Mouse (Mus musculus) MN1 (cell line): ENCODE data around the gene Mrpl14.

ENCODE experiments used
- DNase-seq: peaks from one replicate; pipeline ENCODE4 v3.0.0-alpha.2; 2016; ENCODE audit warnings: low spot score

The Mrpl14 gene

DNA sequence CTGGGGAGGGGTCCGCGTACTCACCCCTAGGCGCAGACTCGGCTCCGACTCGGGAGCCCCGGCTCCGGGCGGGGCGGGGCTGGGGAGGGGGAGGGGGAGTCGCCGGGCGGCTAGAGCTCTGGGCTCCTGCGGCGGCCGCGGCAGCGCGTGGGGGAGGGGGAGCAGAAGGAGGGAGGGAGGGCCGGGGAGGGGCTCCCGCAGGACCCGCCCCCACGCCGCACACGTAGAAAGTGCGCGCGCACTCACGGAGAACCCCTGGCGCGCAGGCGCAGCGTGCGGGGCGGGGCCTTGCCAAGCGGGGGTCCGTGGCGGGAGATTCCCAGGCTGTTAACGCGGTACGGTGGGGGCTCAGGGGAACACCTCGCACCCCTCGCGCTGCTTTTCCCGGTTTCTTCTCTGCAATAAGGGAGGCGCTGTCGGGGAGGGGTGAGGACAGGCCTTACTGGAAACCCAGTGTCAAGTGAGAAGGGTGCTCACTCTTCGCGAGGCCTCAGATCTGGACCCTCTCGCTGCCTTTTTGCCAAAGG, at the start of gene Mrpl14:
Gene Mrpl14, plus strand, starts transcription at position 230 of the 527 bp plus-strand sequence.
- peak; percentile 98 for DNase-seq

- no peak for DNase-seq
Measured at GRCm38 (mm10) chr17:45638596-45639295, 47.4 kb upstream of the Mrpl14 start.

DNA sequence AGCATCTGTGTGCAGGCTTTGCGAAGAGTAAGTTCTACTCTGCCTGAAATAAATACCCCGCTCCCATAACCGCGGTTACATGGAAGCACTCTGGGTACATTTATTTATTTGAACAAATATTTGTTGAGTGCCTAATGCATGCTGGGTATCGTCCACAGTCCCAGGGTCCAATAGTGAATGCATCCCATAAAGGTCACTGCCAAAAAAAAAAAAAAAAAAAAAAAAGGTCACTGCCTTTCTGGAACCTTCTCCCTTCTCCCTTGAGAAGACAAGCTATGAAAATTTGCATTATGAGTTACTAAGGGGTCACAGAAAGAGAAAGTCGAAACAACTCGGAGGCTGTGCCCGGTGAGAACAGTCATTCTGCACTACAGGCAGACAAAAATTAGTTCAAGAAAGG, 44.1 kb upstream of the Mrpl14 start:
- DNase-seq, result no peak

- DNase-seq, result peak; percentile 81
Measured at GRCm38 (mm10) chr17:45642701-45643100, 43.4 kb upstream of the Mrpl14 start.

DNA sequence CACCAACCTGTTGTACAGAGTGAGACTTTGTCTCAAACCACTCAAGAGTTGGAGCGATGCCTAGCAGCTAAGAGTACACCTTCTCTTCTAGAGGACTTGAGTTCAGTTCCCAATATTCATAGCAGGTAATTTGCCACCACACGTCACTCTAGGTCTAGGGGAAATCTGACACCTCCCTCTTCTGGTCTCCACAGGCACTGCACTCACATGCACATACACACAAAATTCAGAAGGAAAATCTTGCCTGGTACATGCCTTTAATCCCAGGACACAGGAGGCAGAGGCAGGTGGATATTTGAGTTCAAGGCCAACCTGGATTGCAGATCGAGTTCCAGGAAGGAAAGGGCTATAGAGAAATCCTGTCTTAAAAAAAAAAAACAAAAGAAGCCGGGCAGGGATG, 41.9 kb upstream of the Mrpl14 start:
- no peak for DNase-seq

DNA sequence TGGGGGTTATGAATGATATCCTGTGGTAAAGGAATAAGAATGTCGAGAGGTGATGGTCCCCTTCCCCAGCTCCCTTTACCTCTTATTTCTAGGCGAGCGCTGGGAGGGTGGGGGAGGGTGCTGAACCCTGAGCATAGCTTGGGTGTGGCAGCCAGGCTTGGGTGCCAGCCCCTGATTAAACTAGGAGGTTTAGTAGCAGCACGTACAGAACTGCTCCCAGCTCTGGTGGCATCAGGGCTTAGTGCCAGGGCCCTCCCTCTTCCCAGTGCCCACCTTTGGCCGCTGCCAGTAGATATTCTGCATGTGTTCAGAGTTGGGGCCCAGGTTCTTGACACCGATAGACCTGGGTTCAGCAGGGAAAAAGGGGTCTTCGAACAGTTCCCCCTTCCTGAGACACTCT, 32.9 kb upstream of the Mrpl14 start:
- no peak for DNase-seq

DNA sequence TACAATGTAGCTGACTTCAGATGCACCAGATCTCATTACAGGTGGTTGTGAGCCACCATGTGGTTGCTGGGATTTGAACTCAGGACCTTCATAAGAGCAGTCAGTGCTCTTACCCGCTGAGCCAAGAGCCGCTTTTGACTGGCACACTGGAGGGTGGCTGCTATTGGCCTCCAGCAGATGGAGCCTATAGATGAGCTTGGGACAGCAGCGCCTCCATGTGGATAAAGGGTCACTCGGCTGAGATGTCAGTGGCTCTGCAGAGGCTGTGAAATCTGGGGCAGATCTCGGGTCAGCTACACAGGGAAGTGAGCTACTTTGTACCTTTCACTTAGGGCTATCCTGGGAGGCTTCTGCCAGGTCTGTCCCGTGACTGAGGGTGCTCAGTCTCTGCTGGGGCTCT, 30.3 kb upstream of the Mrpl14 start:
- peak; percentile 59 for DNase-seq

GRCm38 (mm10) chr17:45659225-45659624, 26.9 kb upstream of the Mrpl14 start, which contains the start of gene Capn11:
Gene Capn11 (minus strand): TSS chr17:45659325.
- DNase-seq, result no peak

GRCm38 (mm10) chr17:45663106-45663919, 22.8 kb upstream of the Mrpl14 start:
- DNase-seq, result peak; percentile 42

GRCm38 (mm10) chr17:45664608-45665007, 21.5 kb upstream of the Mrpl14 start:
- no peak for DNase-seq

DNA sequence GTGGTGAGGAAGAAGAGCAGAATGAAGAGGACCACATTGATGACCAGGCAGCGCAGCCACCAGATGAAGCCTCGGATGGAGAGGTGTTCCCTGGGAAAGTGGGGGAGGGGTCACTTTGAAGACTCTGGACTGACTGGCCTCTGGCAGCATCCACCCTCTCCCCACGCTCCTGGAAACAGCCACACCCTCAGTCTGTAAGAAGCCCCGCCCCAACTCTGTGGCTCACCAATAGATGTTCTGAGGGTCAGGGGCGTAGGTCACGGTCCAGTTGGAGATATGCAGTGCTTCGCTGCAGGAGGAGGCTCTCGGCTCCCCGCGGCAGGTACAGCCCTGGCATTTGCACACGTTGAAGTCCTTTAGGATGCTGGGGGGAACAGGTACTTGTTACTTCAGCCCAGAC, 20.0 kb upstream of the Mrpl14 start:
- no peak for DNase-seq

- no peak for DNase-seq
Measured at GRCm38 (mm10) chr17:45667481-45667880, 18.6 kb upstream of the Mrpl14 start.

GRCm38 (mm10) chr17:45667986-45668385, 18.1 kb upstream of the Mrpl14 start:
- DNase-seq, result no peak

DNA sequence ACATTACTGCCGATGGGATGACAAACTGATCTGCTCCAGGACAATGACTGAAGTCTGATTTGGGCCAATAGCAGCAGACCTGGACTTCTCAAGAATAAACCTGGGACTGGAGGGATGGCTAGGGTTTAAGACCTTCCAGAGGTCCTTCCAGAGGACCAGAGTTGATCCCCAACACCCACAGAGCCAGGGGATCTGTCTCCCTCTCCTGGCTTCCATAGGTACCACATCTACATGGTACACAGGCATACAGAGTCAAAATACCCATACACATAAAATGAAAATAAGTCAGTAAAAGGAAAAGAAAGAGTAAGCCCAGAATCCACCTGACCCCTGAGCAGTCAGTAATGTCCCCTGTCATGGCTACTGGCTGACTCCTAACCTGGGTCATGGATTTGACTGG, 14.3 kb upstream of the Mrpl14 start:
- peak; percentile 52 for DNase-seq

DNA sequence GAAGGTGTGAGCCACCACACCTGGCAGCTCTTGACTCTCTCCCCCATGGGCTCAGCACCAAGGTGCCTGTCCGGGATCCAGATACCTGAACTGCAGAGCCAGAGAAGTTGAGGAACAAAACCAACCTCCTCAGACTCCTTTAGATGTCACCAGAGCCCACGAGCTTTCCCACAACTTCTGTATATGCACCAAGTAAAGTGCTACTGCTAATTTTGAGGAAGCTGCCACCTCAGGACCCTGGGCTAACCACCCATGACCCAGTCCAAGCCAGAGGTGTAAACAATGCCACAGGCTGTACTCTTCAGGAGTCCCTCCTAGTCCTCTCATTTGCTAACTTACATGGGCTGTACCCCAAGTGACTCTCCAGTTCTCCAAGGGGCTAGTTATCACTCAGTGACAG, 13.5 kb upstream of the Mrpl14 start:
- DNase-seq, result no peak

DNA sequence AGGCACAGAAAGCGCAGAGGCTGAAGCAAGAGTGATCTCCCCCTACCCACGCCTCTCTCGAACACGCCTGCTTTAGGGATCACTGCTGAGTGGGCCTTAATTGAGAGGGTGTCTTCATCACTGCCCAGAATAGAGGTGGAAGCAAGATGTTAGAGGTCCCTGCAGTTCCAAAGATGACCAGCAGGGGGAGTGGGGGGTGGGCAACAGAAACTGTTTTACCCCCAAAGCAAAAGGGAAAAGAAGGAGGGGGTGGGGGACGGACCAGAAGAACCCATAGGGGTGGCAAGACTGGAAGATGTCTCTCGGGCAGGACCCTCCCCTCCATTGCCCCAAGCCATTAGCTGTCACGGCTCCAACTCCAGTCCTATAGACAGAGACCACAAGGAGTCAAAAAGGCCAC, 8.0 kb upstream of the Mrpl14 start:
- DNase-seq, result peak; percentile 51

GRCm38 (mm10) chr17:45680391-45680980, 5.6 kb upstream of the Mrpl14 start:
- peak; percentile 71 for DNase-seq

- DNase-seq, result peak; percentile 39
Measured at GRCm38 (mm10) chr17:45681588-45681987, 4.5 kb upstream of the Mrpl14 start.

DNA sequence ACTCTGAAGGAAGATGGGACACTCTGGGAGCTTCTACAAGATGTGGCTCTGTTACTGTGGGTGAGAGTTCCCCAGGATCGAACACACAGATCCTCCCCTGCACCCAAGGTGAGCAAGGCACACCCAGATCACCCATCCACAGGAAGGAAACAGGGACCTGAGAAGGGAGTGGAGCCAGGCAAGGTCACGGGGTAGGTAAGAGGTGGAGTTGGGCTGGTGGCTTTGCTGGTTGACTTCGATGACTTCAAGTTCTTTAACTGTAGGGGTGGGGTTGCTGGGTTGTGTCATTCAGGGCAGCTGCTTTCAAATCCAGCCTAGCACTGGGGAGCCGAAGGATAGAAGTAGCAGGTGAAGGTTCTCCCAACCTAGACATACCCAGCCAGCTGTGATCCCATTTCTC, 3.3 kb upstream of the Mrpl14 start:
- DNase-seq, result no peak

- DNase-seq, result no peak
Measured at GRCm38 (mm10) chr17:45684667-45685131, 1.4 kb upstream of the Mrpl14 start.

DNA sequence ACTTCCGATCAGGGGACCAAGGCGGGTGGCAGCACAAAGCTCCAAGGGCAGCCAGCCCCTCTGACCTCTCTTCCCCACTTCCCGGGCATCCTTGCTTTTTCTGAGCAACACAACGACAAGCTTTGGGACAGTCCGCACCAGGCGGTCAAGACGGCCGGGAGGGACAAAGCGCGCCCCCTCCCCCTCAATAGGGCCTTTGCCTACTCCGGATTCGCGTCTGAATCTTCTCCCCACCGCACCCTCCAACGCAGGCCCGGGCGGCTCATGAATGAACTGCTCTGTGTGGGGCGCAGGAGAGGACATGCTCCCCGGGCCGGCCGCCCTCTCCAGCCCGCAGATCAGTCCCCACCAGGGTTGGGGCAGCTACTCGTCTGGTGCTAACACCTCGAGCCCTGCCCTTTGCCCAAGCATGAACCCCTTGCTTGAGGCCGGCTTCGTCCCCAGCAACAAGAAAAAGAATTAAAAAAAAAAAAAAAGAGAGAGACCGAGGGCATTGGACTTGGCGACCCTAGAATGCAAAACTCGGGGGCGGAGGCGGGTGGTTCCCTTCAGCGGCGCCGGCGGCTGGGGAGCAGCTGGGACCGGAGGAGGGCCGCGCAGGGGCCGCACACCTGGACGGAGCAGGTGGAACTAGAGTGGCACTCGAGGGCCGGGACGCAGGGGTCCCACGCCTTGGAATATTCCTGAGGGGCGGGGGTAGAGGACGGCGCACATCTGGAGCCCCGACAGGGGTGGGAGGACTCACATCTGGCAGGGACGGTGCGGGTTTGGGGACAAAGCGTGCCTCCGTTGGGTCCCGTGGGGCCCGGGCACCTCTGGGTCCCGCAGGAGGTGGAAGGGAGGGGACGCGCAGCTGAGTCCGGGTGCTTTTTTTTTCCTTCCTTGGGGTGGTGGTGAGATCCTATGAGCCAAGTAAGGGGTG, 690 bp upstream of the Mrpl14 start:
- peak; percentile 74 for DNase-seq
